Mouse (Mus musculus) Patski (cell line): ENCODE data around the gene Fam199x. TPM values are rescaled to one million over a fixed set of nuclear protein-coding genes. Genes with fewer than 3 reads are reported as not detected.

Experiments used
- ATAC-seq: fragments of 100-300 bp; one replicate; pipeline ENCODE4 v1.8.0; 2021
- CTCF ChIA-PET: fragments of 350-600 bp; sonication (Branson Sonifier 250); formaldehyde crosslinking; loops from one replicate; lab custom pipeline; 2022; ENCODE audit warnings: inconsistent platforms; lab: Charles Lee
- POLR2A ChIA-PET: fragments of 350-600 bp; sonication (Branson Sonifier 250); formaldehyde crosslinking; loops from one replicate; lab custom pipeline; 2022; ENCODE audit warnings: antibody characterized with exemption, inconsistent platforms; lab: Charles Lee
- DNase-seq: peaks from one replicate; pipeline ENCODE4 v3.0.0-alpha.2; 2011; ENCODE audit warnings: low read depth, low spot score
- H3K27me3 ChIP-seq: fragments of 371-371 bp; one replicate; pipeline ENCODE4 v1.5.1; 2021
- CTCF ChIP-seq: fragments of 100-300 bp; IDR thresholded peaks from one replicate; pipeline ENCODE4 v1.5.1; 2021
- in situ Hi-C: fragments of 300-500 bp; cut with MboI; formaldehyde crosslinking; loops from 3 replicates; pipeline ENCODE4 v1.11.1; 2018; ENCODE audit warnings: low pct_unique_long_range_greater_than_20kb, mixed read lengths
- polyA plus RNA-seq: library from polyadenylated mRNA; unstranded; gene quantifications from one replicate; pipeline ENCODE4 v1.2.3, GENCODE M21; 2021

Fam199x gene
- polyA plus RNA-seq, 1 experiment from 2014 or later: 7.1 TPM

DNA sequence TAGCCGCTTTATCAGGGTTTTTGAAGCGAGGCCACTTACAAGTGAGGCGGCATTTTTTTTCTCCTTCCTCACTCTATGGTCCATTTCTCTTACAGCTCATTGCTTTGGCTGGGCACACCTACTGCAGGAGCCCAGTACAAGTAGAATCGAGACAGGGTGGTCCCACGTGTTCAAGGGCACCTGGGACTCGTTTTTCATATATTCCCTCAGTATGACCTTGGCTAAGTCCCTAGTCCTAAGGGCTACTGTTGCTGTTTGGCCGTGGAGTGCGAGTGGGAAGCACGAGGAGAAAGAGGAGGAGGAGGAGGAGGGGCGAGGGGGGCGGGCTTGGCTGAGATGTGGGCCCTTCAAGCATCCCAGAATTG is 352 bp upstream of the Fam199x start:
- in situ Hi-C loops: no loop called here
- H3K27me3 ChIP-seq: peaks cover 17% of the 10 kb centered on the region
- ChIA-PET POLR2A (no interaction called here), CTCF (interaction anchor here (1.6 kb wide), 1 partner anchor 22 kb away, joined by 4 read pairs; no protein-coding TSS in a partner anchor)
- DNase-seq (no peak), ATAC-seq (no peak)
- no peak for TF ChIP-seq CTCF

DNA sequence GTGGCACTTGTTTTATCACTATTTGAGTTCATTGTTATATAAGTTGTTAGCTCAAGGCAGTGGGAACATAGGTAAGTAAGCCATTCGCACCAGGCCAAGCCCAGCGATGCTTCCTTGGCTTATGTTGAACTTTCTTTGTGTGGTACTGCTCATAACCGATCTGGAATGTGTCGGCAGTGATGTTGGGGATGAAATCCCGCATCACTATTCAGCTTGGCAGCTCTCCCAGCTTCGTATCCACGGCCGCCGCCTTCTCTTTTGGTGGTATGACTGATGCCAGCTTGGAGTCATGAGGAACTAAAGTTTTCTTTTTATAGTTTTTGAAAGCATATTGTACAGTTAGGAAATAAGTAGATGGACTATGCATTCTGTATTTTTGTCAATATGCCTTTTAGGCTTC is 13.8 kb downstream of the Fam199x start:
- peaks cover 24% of the 10 kb centered on the region for H3K27me3 ChIP-seq
- no peak for TF ChIP-seq CTCF
- ChIA-PET POLR2A (no interaction called here), CTCF (no interaction called here)
- DNase-seq (no peak), ATAC-seq (no peak)
- in situ Hi-C loops: no loop called here

GRCm38 (mm10) chrX:137104531-137104930 is 55.1 kb downstream of the Fam199x start:
- DNase-seq (no peak), ATAC-seq (no peak)
- H3K27me3 ChIP-seq: peaks cover 16% of the 10 kb centered on the region
- POLR2A ChIA-PET: no interaction called here
- CTCF ChIA-PET: no interaction called here
- TF ChIP-seq CTCF: no peak
- in situ Hi-C loops: no loop called here

GRCm38 (mm10) chrX:137106498-137106897 is 57.1 kb downstream of the Fam199x start:
- POLR2A ChIA-PET: no interaction called here
- H3K27me3 ChIP-seq: peaks cover 16% of the 10 kb centered on the region

GRCm38 (mm10) chrX:137118097-137118746 is 68.8 kb downstream of the Fam199x start:
- peaks cover 9% of the 10 kb centered on the region for H3K27me3 ChIP-seq
- ATAC-seq (peak; percentile 29), DNase-seq (no peak)
- in situ Hi-C loops: no loop called here
- TF ChIP-seq CTCF: no peak
- ChIA-PET POLR2A (no interaction called here), CTCF (no interaction called here)

More at GRCm38 (mm10) chrX:137106498-137106897, 57.1 kb downstream of the Fam199x start:
- no peak for DNase-seq
- ATAC-seq: no peak
- TF ChIP-seq CTCF: no peak
- CTCF ChIA-PET: no interaction called here
- in situ Hi-C loops: no loop called here

GRCm38 (mm10) chrX:137119675-137120423 is 70.5 kb downstream of the Fam199x start:
- POLR2A ChIA-PET: no interaction called here
- ATAC-seq (no peak), DNase-seq (no peak)
- peaks cover 9% of the 10 kb centered on the region for H3K27me3 ChIP-seq
- in situ Hi-C loops: no loop called here
- CTCF ChIA-PET: no interaction called here
- no peak for TF ChIP-seq CTCF

DNA sequence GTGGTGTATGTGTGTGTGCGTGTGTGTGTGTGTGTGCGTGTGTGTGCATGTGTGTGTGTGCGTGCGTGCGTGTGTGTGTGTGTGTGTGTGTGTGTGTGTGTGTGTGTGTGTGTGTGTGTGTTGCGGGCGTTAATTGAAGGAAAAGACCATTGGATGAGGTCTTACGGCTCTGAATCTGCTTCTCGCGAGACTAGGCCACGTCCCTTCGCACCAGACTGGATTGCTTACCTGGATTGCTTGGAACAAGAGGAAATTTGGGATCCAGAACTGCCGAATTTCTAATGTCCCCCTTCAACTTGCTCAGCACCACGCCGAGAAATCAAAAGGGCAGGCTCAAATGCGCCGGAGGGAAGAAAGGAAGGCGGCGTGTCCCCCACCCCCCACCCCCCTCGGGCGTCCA is 72.3 kb downstream of the Fam199x start, which contains the start of gene Esx1:
TSS of gene Esx1 (minus strand) at position 366 of the 400 bp plus-strand sequence.
- in situ Hi-C loops: no loop called here
- DNase-seq (no peak), ATAC-seq (no peak)
- TF ChIP-seq CTCF: no peak
- POLR2A ChIA-PET: no interaction called here
- peaks cover 12% of the 10 kb centered on the region for H3K27me3 ChIP-seq
- CTCF ChIA-PET: no interaction called here

GRCm38 (mm10) chrX:137127542-137127941 is 78.1 kb downstream of the Fam199x start:
- CTCF ChIA-PET: no interaction called here
- peaks cover 12% of the 10 kb centered on the region for H3K27me3 ChIP-seq
- POLR2A ChIA-PET: no interaction called here
- no peak for TF ChIP-seq CTCF
- DNase-seq (no peak), ATAC-seq (no peak)
- in situ Hi-C loops: loop anchor here (25.0 kb wide), 1 partner anchor 515 kb away; no protein-coding TSS in a partner anchor

Other genes starting within 250 kb of the Fam199x start
- 4.3 TPM for gene Plp1, start 226.9 kb upstream of the Fam199x start, polyA plus RNA-seq
- gene Rab9b, start 180.8 kb upstream of the Fam199x start, polyA plus RNA-seq: 0.08 TPM
- not detected for gene H2bfm, start 122.3 kb upstream of the Fam199x start, polyA plus RNA-seq
- 1.7 TPM for gene Tmsb15b2, start 74.1 kb upstream of the Fam199x start, polyA plus RNA-seq
- 0.30 TPM for gene Tmsb15l, start 72.7 kb upstream of the Fam199x start, polyA plus RNA-seq
- gene Tmsb15b1, start 72.7 kb upstream of the Fam199x start, polyA plus RNA-seq: not detected
- gene Zcchc18, start 56.4 kb upstream of the Fam199x start, polyA plus RNA-seq: 0.04 TPM
- gene Slc25a53, start 11.3 kb upstream of the Fam199x start, polyA plus RNA-seq: 8.7 TPM
- gene Esx1, start 72.5 kb downstream of the Fam199x start, polyA plus RNA-seq: 0.13 TPM